Mouse (Mus musculus) spleen, postnatal 36 days (tissue): ENCODE data around the gene Cdk17.
"Not testable (repeated sequence)": the region's sequence is repeated elsewhere in the genome, so short reads cannot be mapped to it uniquely, and the experiment has no call there.

Source experiments
- DNase-seq, 2 experiments: peaks; one replicate each; pipeline ENCODE4 v3.0.0; 2022; ENCODE audit warnings: low spot score in 2 of 2, mixed read lengths in 1 of 2

Cdk17 gene

GRCm38 (mm10) chr10:93143285-93143985 lies 17.2 kb upstream of the Cdk17 start:
- peak; percentile 22 to 49 for DNase-seq

- no peak for DNase-seq
Measured at GRCm38 (mm10) chr10:93143986-93144314, 16.7 kb upstream of the Cdk17 start.

DNA sequence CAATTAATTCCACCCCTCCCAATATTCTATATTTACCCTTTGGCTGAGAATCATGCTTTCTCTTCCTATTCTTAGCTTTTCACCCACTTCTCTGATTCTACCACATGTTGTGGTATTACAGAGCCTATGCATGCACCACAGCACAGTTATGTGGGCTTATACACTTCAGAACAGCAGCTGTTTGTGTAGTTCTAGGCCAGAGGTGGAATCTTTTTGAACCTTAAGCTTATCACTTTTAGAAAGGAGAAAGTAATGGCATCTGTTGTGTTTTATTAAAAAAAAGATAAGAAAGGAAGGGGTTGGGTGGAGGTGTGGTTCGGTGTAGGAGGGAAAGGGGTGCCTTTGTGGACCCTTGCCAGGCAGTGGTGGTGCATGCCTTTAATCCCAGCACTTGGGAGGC lies 16.1 kb upstream of the Cdk17 start:
- DNase-seq, result no peak

GRCm38 (mm10) chr10:93145088-93145487 lies 15.6 kb upstream of the Cdk17 start:
- DNase-seq, result peak; percentile 32 to 54

DNA sequence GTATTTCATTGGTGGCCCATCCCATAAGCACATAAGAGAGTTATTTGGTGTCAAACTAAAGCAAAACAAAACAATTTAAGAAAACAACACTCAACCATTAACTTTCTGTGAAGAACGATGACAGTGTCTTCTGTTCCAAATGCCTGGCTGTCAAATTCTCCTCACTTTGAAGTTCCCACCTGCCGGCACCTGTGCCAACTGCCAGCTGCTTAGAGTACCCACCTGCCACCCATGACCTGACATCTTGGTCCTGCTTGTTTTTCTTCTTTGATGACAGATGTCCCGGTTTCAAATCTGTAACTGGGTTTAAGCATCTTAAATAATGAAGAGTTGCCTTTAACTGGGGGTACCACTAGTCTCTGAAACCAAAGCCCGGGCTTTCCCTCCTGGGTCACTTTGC lies 14.1 kb upstream of the Cdk17 start:
- no peak for DNase-seq

DNA sequence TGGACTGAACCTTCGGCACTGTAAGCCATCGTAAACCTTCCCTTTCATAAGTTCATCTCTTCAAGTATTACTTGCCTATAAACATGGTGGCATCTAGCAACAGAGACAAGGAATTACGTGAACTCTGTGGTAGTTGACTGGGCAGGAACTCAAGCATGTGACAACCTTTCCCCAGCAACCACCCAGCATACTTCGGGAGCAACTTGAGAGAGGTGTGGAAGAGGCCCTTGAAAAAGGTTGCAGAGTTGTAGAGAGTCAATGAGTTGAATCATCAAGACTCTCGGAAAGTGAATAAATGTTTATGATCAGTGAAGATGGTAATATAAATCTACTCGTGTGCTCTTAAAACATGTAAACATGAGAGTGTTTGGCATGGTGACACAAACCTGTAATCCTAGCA lies 13.0 kb upstream of the Cdk17 start:
- no peak for DNase-seq

DNA sequence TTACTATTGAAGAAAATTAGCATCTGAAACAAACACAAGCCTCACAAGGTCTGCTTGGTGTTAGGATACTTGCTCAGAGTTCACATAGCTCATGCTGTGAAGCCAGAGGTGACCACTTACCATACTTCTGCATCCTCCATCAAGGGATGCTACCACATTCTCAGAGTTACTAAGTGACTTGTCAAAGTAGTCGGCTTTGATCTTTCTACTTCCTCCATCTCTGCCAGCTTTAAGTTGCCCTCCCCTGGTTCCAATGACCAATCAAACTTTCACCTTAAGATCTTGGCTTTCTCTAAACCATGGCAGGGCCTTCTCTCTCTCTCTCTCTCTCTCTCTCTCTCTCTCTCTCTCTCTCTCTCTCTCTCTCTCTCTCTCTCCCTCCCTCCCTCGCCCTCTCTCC lies 11.1 kb upstream of the Cdk17 start:
- no peak for DNase-seq

- DNase-seq, result no peak
Measured at GRCm38 (mm10) chr10:93151775-93152174, 8.9 kb upstream of the Cdk17 start.

GRCm38 (mm10) chr10:93152698-93153097 lies 8.0 kb upstream of the Cdk17 start:
- no peak for DNase-seq

GRCm38 (mm10) chr10:93153404-93153803 lies 7.3 kb upstream of the Cdk17 start:
- not testable (repeated sequence) for DNase-seq

- DNase-seq, result no peak
Measured at GRCm38 (mm10) chr10:93159651-93160496, 801 bp upstream of the Cdk17 start.

GRCm38 (mm10) chr10:93160497-93160806 lies 223 bp upstream of the Cdk17 start:
- DNase-seq, result peak; percentile 72 to 78

DNA sequence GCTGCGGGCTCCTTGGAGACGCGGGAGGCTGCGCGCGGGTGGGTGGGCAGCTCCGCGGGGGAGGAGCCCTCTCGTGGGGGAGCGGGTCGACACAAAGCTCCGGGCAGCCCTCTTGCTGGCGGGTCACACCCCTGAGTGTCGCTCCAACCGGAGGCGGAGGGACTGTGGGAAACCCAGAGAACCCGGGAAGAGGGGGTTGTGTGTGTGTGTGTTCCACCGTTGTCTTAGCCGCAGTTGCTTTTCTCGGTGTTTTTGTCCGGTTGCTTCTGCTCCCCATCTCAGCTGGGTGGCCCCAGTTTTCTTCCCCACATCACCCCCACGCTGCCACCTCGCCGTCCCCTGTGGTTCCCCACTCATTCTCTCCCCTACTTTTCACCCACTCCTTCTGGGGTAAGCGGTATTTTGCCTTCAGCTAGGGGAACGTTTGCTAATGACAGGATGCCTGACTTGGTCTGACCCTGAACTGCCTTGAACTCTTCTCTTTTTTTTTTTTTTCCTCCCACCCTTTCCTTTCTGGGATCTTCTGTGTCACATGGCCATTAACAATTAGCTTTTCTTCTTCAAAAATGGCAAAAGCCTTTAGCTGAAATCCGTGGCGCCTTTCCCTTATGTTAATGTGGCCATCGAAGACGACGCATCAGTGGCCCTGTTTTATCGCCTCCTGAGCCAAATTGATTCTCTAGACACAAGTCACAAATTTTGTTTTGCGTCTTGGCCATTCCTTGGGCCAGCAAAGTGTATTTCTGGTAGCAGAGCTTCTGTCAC lies 1.0 kb downstream of the Cdk17 start:
- peak in 1 of 2 experiments; percentile 55 for DNase-seq

- DNase-seq, result no peak
Measured at GRCm38 (mm10) chr10:93162276-93162971, 1.7 kb downstream of the Cdk17 start.

GRCm38 (mm10) chr10:93162972-93163660 lies 2.4 kb downstream of the Cdk17 start:
- no peak for DNase-seq

DNA sequence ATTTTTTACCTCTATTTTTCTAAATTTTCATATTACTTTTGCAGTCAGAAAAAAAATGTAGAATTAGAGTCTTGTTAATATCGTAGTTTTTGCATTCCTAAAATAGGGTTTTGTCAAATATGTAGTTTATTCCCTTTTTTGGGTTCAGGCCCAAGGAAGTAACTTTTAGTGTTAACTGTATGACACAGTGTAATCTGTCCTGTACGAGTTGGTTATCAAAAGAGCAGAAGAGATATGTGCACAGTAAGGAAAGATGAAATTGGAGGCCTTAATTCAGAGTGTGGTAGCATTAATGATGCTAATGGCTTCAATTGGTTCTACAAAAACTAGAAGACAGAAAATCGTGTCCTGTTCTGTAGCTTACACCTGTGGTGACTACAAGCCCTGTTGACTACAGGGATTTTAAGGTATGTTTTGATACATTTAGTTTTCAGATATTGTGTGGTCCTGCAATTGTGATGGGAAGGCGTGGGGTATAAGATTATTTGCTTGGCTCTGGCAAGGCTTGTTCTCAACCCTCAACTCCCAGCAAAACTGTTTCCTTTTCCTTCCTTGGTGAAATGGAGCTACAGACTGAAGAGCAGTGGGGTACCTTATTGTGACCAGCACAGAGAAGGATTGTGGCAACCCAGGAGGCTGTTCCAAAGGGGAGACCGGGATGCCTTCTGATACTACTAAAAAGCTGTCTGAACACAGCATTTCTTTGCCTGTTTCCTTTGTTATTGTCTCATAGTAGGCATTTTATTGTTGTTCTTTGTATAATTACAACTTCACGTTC lies 3.2 kb downstream of the Cdk17 start:
- DNase-seq, result no peak

GRCm38 (mm10) chr10:93165416-93166381 lies 5.0 kb downstream of the Cdk17 start:
- peak; percentile 12 to 36 for DNase-seq

DNA sequence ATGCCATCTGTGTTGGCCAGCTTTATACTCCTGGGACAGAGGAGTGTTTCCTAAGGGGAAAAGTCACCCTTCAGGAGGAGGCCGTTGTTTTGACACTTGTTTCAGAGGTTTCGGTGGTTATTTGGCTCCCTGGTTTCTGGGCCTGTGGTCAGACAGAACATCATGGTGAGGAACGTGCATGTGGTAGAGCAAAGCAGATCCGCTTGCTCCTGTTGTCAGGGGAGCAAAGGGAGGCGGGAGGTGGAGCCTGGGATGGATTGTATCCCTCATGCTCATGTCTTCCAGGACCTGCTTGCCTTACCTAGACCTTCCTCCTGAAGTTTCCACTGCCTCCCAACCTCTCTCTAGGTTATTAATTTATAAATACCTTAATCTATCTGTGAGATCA lies 5.7 kb downstream of the Cdk17 start:
- DNase-seq, result peak; percentile 19 to 32

DNA sequence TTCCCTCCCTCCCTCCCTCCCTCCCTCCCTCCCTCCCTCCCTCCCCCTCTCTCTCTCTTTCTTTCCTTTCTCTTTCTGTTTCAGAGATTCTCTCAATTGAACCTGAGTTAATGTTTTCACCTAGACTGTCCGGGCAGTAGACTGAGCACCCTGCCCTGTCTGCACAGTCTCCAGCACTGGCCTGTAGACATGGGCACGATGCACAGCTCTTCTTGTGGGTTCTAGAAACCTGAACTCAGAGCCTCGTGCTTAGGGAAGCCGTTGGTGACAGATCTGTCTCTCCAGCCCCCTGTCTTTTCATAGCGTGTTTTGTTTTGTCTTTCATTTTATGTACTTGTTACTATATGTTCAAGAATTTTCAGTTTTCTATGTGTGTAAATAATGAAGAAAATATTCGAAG lies 6.6 kb downstream of the Cdk17 start:
- no peak for DNase-seq
